Mouse (Mus musculus) embryonic facial prominence, embryonic 12.5 days (tissue): ENCODE measurements around the gene F13a1. TPM values are rescaled to one million over a fixed set of nuclear protein-coding genes. Genes with fewer than 3 reads are reported as not detected.

Experiments used
- ATAC-seq: fragments of 200-750 bp; cut with Nextera tagmentation; 2 replicates; pipeline ENCODE4 v1.8.0; 2017; ENCODE audit not compliant: insufficient number of reproducible peaks, insufficient read depth, low FRiP score, low TSS enrichment
- H3K27ac ChIP-seq: fragments of 300-500 bp; sonication (generic); 2 replicates; pipeline ENCODE4 v1.5.1; 2016; ENCODE audit warnings: mild to moderate bottlenecking
- H3K27me3 ChIP-seq: fragments of 300-500 bp; sonication (generic); 2 replicates; pipeline ENCODE4 v1.6.1; 2016; ENCODE audit warnings: mild to moderate bottlenecking, moderate library complexity
- H3K36me3 ChIP-seq: fragments of 300-500 bp; sonication (generic); 2 replicates; pipeline ENCODE4 v1.6.1; 2016; ENCODE audit warnings: mild to moderate bottlenecking
- H3K4me1 ChIP-seq: fragments of 300-500 bp; sonication (generic); 2 replicates; pipeline ENCODE4 v1.6.1; 2016
- H3K4me2 ChIP-seq: fragments of 300-500 bp; sonication (generic); replicated peaks from 2 replicates; pipeline ENCODE4 v1.6.1; 2016; ENCODE audit warnings: mild to moderate bottlenecking, moderate library complexity
- H3K4me3 ChIP-seq: fragments of 300-500 bp; sonication (generic); 2 replicates; pipeline ENCODE4 v1.5.1; 2016; ENCODE audit warnings: mild to moderate bottlenecking
- H3K9ac ChIP-seq: fragments of 300-500 bp; sonication (generic); 2 replicates; pipeline ENCODE4 v1.6.1; 2016; ENCODE audit warnings: mild to moderate bottlenecking, moderate library complexity
- H3K9me3 ChIP-seq: fragments of 300-500 bp; sonication (generic); 2 replicates; pipeline ENCODE4 v1.6.1; 2016; ENCODE audit warnings: mild to moderate bottlenecking, moderate library complexity
- WGBS: fragments of 180-500 bp; shearing (Covaris S2); methylation state at CpG from one replicate; pipeline ENCODE4 v1.1.7; 2016; 5-methylcytosine and 5-hydroxymethylcytosine counted together
- polyA plus RNA-seq: library from polyadenylated mRNA; unstranded; fragments of >200 nt; fragmentation: Nextera tagmentation; extraction: Ambion mirVana; gene quantifications from 2 replicates; pipeline ENCODE4 v1.2.1, GENCODE M21; 2016

F13a1 gene
- polyA plus RNA-seq, 1 experiment from 2014 or later, result 7.3 TPM

DNA sequence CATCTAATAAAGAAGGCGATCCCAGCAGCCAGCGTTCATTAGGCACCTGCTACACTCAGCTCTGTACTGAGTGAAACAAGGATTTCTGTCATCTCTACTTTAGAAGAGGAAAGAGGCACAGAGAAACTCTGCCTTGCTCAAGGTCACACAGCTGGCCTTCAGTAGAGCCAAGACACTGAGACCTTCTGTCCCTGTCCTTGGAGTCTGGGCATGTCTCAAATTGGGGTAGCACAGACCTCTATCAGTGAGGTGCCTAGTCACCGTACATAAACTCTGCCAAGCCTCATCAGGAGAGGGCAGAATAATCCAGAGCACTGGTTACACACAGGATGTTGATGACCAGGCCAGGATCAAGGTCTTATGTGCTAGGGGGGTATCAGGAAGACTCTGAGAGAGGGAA is 108.2 kb downstream of the F13a1 start:
- Histone ChIP-seq H3K4me1 (no peaks in the 10 kb centered on the region), H3K27ac (no peak overlapping the region), H3K4me2 (no peak overlapping the region), H3K36me3 (no peaks in the 10 kb centered on the region), H3K9ac (no peak overlapping the region), H3K4me3 (no peak overlapping the region), H3K27me3 (no peaks in the 10 kb centered on the region), H3K9me3 (no peaks in the 10 kb centered on the region)
- ATAC-seq, result no peak
- 73% methylated on average over 3 of the region's 3 CpGs for WGBS

GRCm38 (mm10) chr13:36932066-36932465 is 118.0 kb downstream of the F13a1 start:
- Histone ChIP-seq H3K27me3 (no peaks in the 10 kb centered on the region), H3K9me3 (no peaks in the 10 kb centered on the region), H3K4me3 (no peak overlapping the region), H3K4me1 (no peaks in the 10 kb centered on the region), H3K9ac (no peak overlapping the region), H3K4me2 (no peak overlapping the region), H3K27ac (no peak overlapping the region), H3K36me3 (no peaks in the 10 kb centered on the region)
- ATAC-seq, result no peak
- WGBS, result 85% methylated on average over 9 of the region's 9 CpGs

- no peaks in the 10 kb centered on the region for H3K9me3 ChIP-seq
- no peaks in the 10 kb centered on the region for H3K27me3 ChIP-seq
- WGBS, result 62% methylated on average over 4 of the region's 4 CpGs
- H3K36me3 ChIP-seq, result no peaks in the 10 kb centered on the region
- ATAC-seq, result no peak
- no peaks in the 10 kb centered on the region for H3K4me1 ChIP-seq
- H3K4me2 ChIP-seq, result no peak overlapping the region
- H3K4me3 ChIP-seq, result no peak overlapping the region
- no peak overlapping the region for H3K27ac ChIP-seq
- no peak overlapping the region for H3K9ac ChIP-seq
These were observed 130.3 kb downstream of the F13a1 start for GRCm38 (mm10) chr13:36919737-36920136.

DNA sequence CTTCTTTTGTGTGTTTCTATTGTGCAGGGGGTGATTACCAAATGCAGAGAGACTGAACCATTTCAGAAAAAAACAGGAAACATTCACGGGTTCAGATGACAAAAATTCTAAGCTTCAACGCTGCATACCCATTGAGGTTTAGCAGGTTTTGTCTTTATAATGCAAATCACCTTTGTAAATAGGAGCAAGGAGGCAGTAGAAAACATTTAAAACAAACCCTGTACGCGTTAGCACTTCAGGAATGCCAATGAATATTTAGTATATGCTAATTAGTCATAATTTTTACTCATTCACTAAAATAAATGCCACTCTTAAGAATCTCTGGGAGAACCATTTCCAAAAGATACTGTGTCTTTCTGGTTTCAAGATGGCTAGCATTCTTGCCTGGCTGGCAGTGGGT is 146.2 kb downstream of the F13a1 start:
- Histone ChIP-seq H3K27me3 (no peaks in the 10 kb centered on the region), H3K4me1 (no peaks in the 10 kb centered on the region), H3K9ac (no peak overlapping the region), H3K4me2 (no peak overlapping the region), H3K9me3 (no peaks in the 10 kb centered on the region), H3K36me3 (no peaks in the 10 kb centered on the region), H3K27ac (no peak overlapping the region), H3K4me3 (no peak overlapping the region)
- ATAC-seq, result no peak
- 48% methylated on average over 4 of the region's 4 CpGs for WGBS

DNA sequence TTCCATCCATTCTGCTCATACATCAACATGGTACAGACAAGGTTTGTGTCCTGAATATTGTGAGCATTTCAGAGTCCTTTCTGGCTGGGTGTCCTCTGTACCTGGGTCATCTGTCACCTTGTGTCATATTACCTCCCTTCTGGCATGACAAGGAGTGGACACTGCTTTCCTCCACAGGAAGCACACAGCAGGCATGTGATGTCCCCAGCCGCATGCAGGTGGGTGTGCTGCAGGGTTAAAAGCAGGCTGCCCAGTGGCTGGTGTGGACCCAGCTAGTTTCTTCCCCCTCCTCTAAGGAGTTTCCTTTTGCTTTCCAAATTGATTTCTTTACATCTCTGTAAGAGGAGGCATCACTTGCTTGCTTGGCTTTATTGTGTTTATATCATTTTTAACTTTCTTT is 146.6 kb downstream of the F13a1 start:
- Histone ChIP-seq H3K4me1 (no peaks in the 10 kb centered on the region), H3K4me3 (no peak overlapping the region), H3K27me3 (no peaks in the 10 kb centered on the region), H3K27ac (no peak overlapping the region), H3K9me3 (no peaks in the 10 kb centered on the region), H3K4me2 (no peak overlapping the region), H3K9ac (no peak overlapping the region), H3K36me3 (no peaks in the 10 kb centered on the region)
- ATAC-seq, result no peak
- WGBS, result 50% methylated on average over 1 of the region's 1 CpGs

DNA sequence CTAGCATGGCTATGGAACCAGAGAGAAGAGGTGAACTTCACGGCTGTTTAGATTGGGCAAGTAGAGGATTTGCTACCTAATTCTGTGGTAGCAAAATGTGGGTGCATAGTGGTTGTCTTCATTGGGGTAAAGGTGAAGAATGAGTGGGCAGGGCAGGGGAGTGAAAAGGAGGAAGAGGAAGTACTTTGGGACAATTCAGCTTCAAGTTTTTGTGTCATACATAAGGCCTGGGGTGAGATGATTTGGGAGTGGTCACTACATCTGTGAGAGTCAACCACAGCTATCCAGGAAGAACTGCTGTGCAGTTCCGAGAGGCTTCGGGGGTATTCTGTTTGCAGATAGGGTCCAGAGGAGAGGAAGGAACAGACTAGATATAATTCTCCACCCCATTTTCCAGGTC is 148.4 kb downstream of the F13a1 start:
- Histone ChIP-seq H3K4me3 (no peak overlapping the region), H3K9me3 (no peaks in the 10 kb centered on the region), H3K27me3 (no peaks in the 10 kb centered on the region), H3K27ac (no peak overlapping the region), H3K9ac (no peak overlapping the region), H3K4me2 (no peak overlapping the region), H3K36me3 (no peaks in the 10 kb centered on the region), H3K4me1 (no peaks in the 10 kb centered on the region)
- 79% methylated on average over 3 of the region's 3 CpGs for WGBS
- no peak for ATAC-seq

- Histone ChIP-seq H3K4me3 (no peak overlapping the region), H3K36me3 (no peaks in the 10 kb centered on the region), H3K9me3 (no peaks in the 10 kb centered on the region), H3K27me3 (no peaks in the 10 kb centered on the region), H3K4me2 (no peak overlapping the region), H3K9ac (no peak overlapping the region), H3K27ac (no peak overlapping the region), H3K4me1 (no peaks in the 10 kb centered on the region)
- 68% methylated on average over 3 of the region's 3 CpGs for WGBS
- no peak for ATAC-seq
These were observed 149.0 kb downstream of the F13a1 start for GRCm38 (mm10) chr13:36901016-36901415.

DNA sequence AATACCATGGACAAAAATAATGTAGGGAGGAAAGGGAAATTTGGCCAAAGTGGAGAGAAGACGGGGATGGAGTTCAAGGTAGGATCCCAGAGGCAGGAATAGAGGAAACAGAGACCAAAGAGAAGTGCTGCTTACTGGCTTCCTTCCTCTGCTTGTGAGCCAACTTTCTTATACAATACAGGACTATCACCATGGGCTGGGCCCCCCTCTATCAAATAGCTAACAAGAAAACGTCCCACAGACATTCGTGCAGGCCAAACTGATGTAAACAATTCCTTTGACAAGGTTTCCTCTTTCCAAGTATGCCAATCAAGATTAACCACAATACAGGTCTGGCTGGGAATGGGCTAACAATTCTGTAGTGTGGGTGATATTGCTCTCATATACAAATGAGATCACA is 154.0 kb downstream of the F13a1 start:
- WGBS, result 45% methylated on average over 3 of the region's 3 CpGs
- Histone ChIP-seq H3K27ac (no peak overlapping the region), H3K9ac (no peak overlapping the region), H3K27me3 (no peaks in the 10 kb centered on the region), H3K36me3 (no peaks in the 10 kb centered on the region), H3K9me3 (no peaks in the 10 kb centered on the region), H3K4me2 (no peak overlapping the region), H3K4me1 (no peaks in the 10 kb centered on the region), H3K4me3 (no peak overlapping the region)
- ATAC-seq, result no peak

GRCm38 (mm10) chr13:36893762-36894161 is 156.3 kb downstream of the F13a1 start:
- Histone ChIP-seq H3K4me1 (no peaks in the 10 kb centered on the region), H3K36me3 (no peaks in the 10 kb centered on the region), H3K4me2 (no peak overlapping the region), H3K4me3 (no peak overlapping the region), H3K27ac (no peak overlapping the region), H3K27me3 (no peaks in the 10 kb centered on the region), H3K9ac (no peak overlapping the region), H3K9me3 (no peaks in the 10 kb centered on the region)
- 95% methylated on average over 3 of the region's 3 CpGs for WGBS
- ATAC-seq, result no peak

- no peaks in the 10 kb centered on the region for H3K9me3 ChIP-seq
- H3K36me3 ChIP-seq, result no peaks in the 10 kb centered on the region
- H3K9ac ChIP-seq, result no peak overlapping the region
- no peak overlapping the region for H3K27ac ChIP-seq
- H3K4me3 ChIP-seq, result no peak overlapping the region
- H3K4me2 ChIP-seq, result no peak overlapping the region
- no peak for ATAC-seq
- 96% methylated on average over 1 of the region's 1 CpGs for WGBS
- no peaks in the 10 kb centered on the region for H3K4me1 ChIP-seq
- no peaks in the 10 kb centered on the region for H3K27me3 ChIP-seq
These were observed 157.8 kb downstream of the F13a1 start for GRCm38 (mm10) chr13:36892216-36892615.

- Histone ChIP-seq H3K4me3 (no peak overlapping the region), H3K36me3 (no peaks in the 10 kb centered on the region), H3K9me3 (no peaks in the 10 kb centered on the region), H3K27me3 (no peaks in the 10 kb centered on the region), H3K9ac (no peak overlapping the region), H3K4me2 (no peak overlapping the region), H3K27ac (no peak overlapping the region), H3K4me1 (no peaks in the 10 kb centered on the region)
- no peak for ATAC-seq
- 89% methylated on average over 7 of the region's 7 CpGs for WGBS
These were observed 164.1 kb downstream of the F13a1 start for GRCm38 (mm10) chr13:36885973-36886372.

DNA sequence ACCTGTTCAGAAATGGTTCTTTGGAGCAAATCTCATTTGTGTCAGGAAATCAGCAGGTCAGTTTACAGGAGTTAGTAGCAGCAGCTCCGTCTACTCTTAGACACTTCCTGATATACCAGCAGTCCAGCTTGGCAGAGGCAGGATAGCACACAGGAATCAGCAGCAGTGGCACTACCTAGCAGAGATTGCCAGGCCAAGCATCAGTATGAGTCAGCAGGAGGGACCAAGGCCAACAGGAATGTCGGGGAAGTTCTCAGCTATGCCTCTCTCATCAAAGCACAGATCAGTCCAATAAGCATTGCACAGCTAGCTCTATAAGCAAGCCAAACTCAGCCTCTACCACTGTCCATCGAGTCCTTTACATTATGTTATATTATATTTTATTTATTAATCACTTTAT is 210.9 kb downstream of the F13a1 start:
- no peak overlapping the region for H3K9ac ChIP-seq
- no peak overlapping the region for H3K27ac ChIP-seq
- 79% methylated on average over 3 of the region's 3 CpGs for WGBS
- no peaks in the 10 kb centered on the region for H3K27me3 ChIP-seq
- H3K4me1 ChIP-seq, result no peaks in the 10 kb centered on the region
- no peak for ATAC-seq
- no peak overlapping the region for H3K4me2 ChIP-seq
- H3K9me3 ChIP-seq, result no peaks in the 10 kb centered on the region
- H3K4me3 ChIP-seq, result no peak overlapping the region
- no peaks in the 10 kb centered on the region for H3K36me3 ChIP-seq
